Mouse (Mus musculus) midbrain, embryonic 10.5 days (tissue): ENCODE results near the gene Agap2. TPM values are rescaled to one million over a fixed set of nuclear protein-coding genes. Genes with fewer than 3 reads are reported as not detected.
"Not testable (repeated sequence)": the region's sequence is repeated elsewhere in the genome, so short reads cannot be mapped to it uniquely, and the experiment has no call there.

Experiments used
- DNase-seq: peaks from one replicate; pipeline ENCODE4 v3.0.0-alpha.2; 2017; ENCODE audit warnings: low spot score
- H3K27ac ChIP-seq: fragments of 300-500 bp; sonication (generic); replicated peaks from 2 replicates; pipeline ENCODE4 v1.5.1; 2016; ENCODE audit warnings: mild to moderate bottlenecking
- H3K27me3 ChIP-seq: fragments of 300-500 bp; sonication (generic); 2 replicates; pipeline ENCODE4 v1.6.1; 2016; ENCODE audit warnings: low read depth, mild to moderate bottlenecking; ENCODE audit not compliant: poor library complexity, severe bottlenecking
- H3K36me3 ChIP-seq: fragments of 300-500 bp; sonication (generic); 2 replicates; pipeline ENCODE4 v1.6.1; 2016; ENCODE audit warnings: mild to moderate bottlenecking, moderate library complexity
- H3K4me1 ChIP-seq: fragments of 300-500 bp; sonication (generic); 2 replicates; pipeline ENCODE4 v1.6.1; 2016
- H3K4me3 ChIP-seq: fragments of 300-500 bp; sonication (generic); 2 replicates; pipeline ENCODE4 v1.5.1; 2016; ENCODE audit warnings: mild to moderate bottlenecking, moderate library complexity
- H3K9me3 ChIP-seq: fragments of 300-500 bp; sonication (generic); replicated peaks from 2 replicates; pipeline ENCODE4 v1.6.1; 2016; ENCODE audit warnings: mild to moderate bottlenecking
- WGBS: fragments of 180-500 bp; shearing (Covaris S2); methylation state at CpG from one replicate; pipeline ENCODE4 v1.1.7; 2016; 5-methylcytosine and 5-hydroxymethylcytosine counted together
- polyA plus RNA-seq: library from polyadenylated mRNA; unstranded; fragments of >200 nt; fragmentation: Nextera tagmentation; extraction: Ambion mirVana; gene quantifications from 2 replicates; pipeline ENCODE4 v1.2.1, GENCODE M21; 2016

Agap2 gene
- polyA plus RNA-seq, 1 experiment from 2014 or later = 0.10 TPM

GRCm38 (mm10) chr10:127072270-127072669 is 2.8 kb upstream of the Agap2 start:
- H3K27ac ChIP-seq, H3K9me3 ChIP-seq, H3K4me3 ChIP-seq, DNase-seq: not testable (repeated sequence)
- Histone ChIP-seq H3K27me3 (peaks cover 25% of the 10 kb centered on the region), H3K36me3 (peaks cover 17% of the 10 kb centered on the region), H3K4me1 (peaks cover 40% of the 10 kb centered on the region)
- WGBS = 92% methylated on average over 4 of the region's 4 CpGs

- not testable (repeated sequence) for H3K27ac ChIP-seq, DNase-seq, H3K4me3 ChIP-seq, H3K9me3 ChIP-seq
- 86% methylated on average over 2 of the region's 2 CpGs for WGBS
- H3K27me3 ChIP-seq = peaks cover 32% of the 10 kb centered on the region
- H3K4me1 ChIP-seq = peaks cover 44% of the 10 kb centered on the region
- peaks cover 10% of the 10 kb centered on the region for H3K36me3 ChIP-seq
These were observed 2.1 kb upstream of the Agap2 start for GRCm38 (mm10) chr10:127072969-127073368.

GRCm38 (mm10) chr10:127073981-127074380 is 1.1 kb upstream of the Agap2 start:
- H3K4me3 ChIP-seq = no peak overlapping the region
- peaks cover 40% of the 10 kb centered on the region for H3K27me3 ChIP-seq
- H3K27ac ChIP-seq = no peak overlapping the region
- DNase-seq = no peak
- WGBS = 98% methylated on average over 1 of the region's 1 CpGs
- H3K9me3 ChIP-seq = no peaks in the 10 kb centered on the region
- H3K4me1 ChIP-seq = peaks cover 44% of the 10 kb centered on the region
- H3K36me3 ChIP-seq = no peaks in the 10 kb centered on the region

GRCm38 (mm10) chr10:127075651-127076050 is 567 bp downstream of the Agap2 start:
- H3K27ac ChIP-seq = peak overlapping the region; percentile 9; the same call in 1 of the 2 replicates
- 81% methylated on average over 8 of the region's 8 CpGs for WGBS
- peaks cover 57% of the 10 kb centered on the region for H3K27me3 ChIP-seq
- peaks cover 53% of the 10 kb centered on the region for H3K4me1 ChIP-seq
- H3K9me3 ChIP-seq = no peaks in the 10 kb centered on the region; the same call in 1 of the 2 replicates
- no peaks in the 10 kb centered on the region for H3K36me3 ChIP-seq
- no peak for DNase-seq
- H3K4me3 ChIP-seq = no peak overlapping the region

- no peaks in the 10 kb centered on the region; the same call in 1 of the 2 replicates for H3K9me3 ChIP-seq
- no peaks in the 10 kb centered on the region for H3K36me3 ChIP-seq
- 65% methylated on average over 4 of the region's 4 CpGs for WGBS
- no peak overlapping the region for H3K4me3 ChIP-seq
- DNase-seq = no peak
- H3K27ac ChIP-seq = no peak overlapping the region
- H3K4me1 ChIP-seq = peaks cover 53% of the 10 kb centered on the region
- H3K27me3 ChIP-seq = peaks cover 61% of the 10 kb centered on the region
These were observed 998 bp downstream of the Agap2 start for GRCm38 (mm10) chr10:127076082-127076481.

GRCm38 (mm10) chr10:127077515-127077914 is 2.4 kb downstream of the Agap2 start:
- peak overlapping the region; percentile 73 for H3K4me3 ChIP-seq

GRCm38 (mm10) chr10:127078001-127078676 is 3.1 kb downstream of the Agap2 start:
- Histone ChIP-seq H3K4me1 (peaks cover 68% of the 10 kb centered on the region), H3K4me3 (peak overlapping the region; percentile 73), H3K27me3 (peaks cover 82% of the 10 kb centered on the region), H3K9me3 (no peaks in the 10 kb centered on the region; the same call in 1 of the 2 replicates), H3K27ac (peak overlapping the region; percentile 83), H3K36me3 (no peaks in the 10 kb centered on the region)
- 2% methylated on average over 12 of the region's 12 CpGs for WGBS
- DNase-seq = no peak

More at GRCm38 (mm10) chr10:127077515-127077914, 2.4 kb downstream of the Agap2 start:
- H3K27me3 ChIP-seq = peaks cover 75% of the 10 kb centered on the region
- peaks cover 62% of the 10 kb centered on the region for H3K4me1 ChIP-seq
- no peaks in the 10 kb centered on the region for H3K36me3 ChIP-seq
- H3K27ac ChIP-seq = peak overlapping the region; percentile 83; the same call in 1 of the 2 replicates
- no peak for DNase-seq
- no peaks in the 10 kb centered on the region; the same call in 1 of the 2 replicates for H3K9me3 ChIP-seq
- 6% methylated on average over 10 of the region's 10 CpGs for WGBS

GRCm38 (mm10) chr10:127078677-127079575 is 3.8 kb downstream of the Agap2 start:
- peaks cover 73% of the 10 kb centered on the region for H3K4me1 ChIP-seq
- no peaks in the 10 kb centered on the region; the same call in 1 of the 2 replicates for H3K9me3 ChIP-seq
- peaks cover 90% of the 10 kb centered on the region for H3K27me3 ChIP-seq
- no peaks in the 10 kb centered on the region for H3K36me3 ChIP-seq
- H3K27ac ChIP-seq = peak overlapping the region; percentile 83
- DNase-seq = peak; percentile 75
- under 1% methylated on average over 46 of the region's 49 CpGs for WGBS
- peak overlapping the region; percentile 73 for H3K4me3 ChIP-seq

- no peaks in the 10 kb centered on the region for H3K36me3 ChIP-seq
- H3K27ac ChIP-seq = peak overlapping the region; percentile 83
- peak; percentile 59 for DNase-seq
- no peaks in the 10 kb centered on the region; the same call in 1 of the 2 replicates for H3K9me3 ChIP-seq
- H3K4me3 ChIP-seq = peak overlapping the region; percentile 73
- H3K27me3 ChIP-seq = peaks cover 98% of the 10 kb centered on the region
- H3K4me1 ChIP-seq = peaks cover 73% of the 10 kb centered on the region
- WGBS = 1% methylated on average over 70 of the region's 70 CpGs
These were observed 4.7 kb downstream of the Agap2 start for GRCm38 (mm10) chr10:127079665-127080391.

GRCm38 (mm10) chr10:127080901-127081780 is 6.1 kb downstream of the Agap2 start:
- peak overlapping the region; percentile 73 for H3K4me3 ChIP-seq
- peak; percentile 40 for DNase-seq
- no peaks in the 10 kb centered on the region; the same call in 1 of the 2 replicates for H3K9me3 ChIP-seq
- peaks cover 67% of the 10 kb centered on the region for H3K4me1 ChIP-seq
- 3% methylated on average over 48 of the region's 48 CpGs for WGBS
- H3K27ac ChIP-seq = 0 out of 2 replicates have a peak overlapping the region, but pooled peaks have one; percentile 59
- peaks cover 92% of the 10 kb centered on the region for H3K27me3 ChIP-seq
- H3K36me3 ChIP-seq = no peaks in the 10 kb centered on the region

- WGBS = 31% methylated on average over 8 of the region's 8 CpGs
- Histone ChIP-seq H3K27ac (no peak overlapping the region), H3K4me1 (peaks cover 61% of the 10 kb centered on the region), H3K27me3 (peaks cover 86% of the 10 kb centered on the region), H3K4me3 (peak overlapping the region; percentile 73), H3K9me3 (no peaks in the 10 kb centered on the region; the same call in 1 of the 2 replicates), H3K36me3 (no peaks in the 10 kb centered on the region)
- peak; percentile 66 for DNase-seq
These were observed 7.0 kb downstream of the Agap2 start for GRCm38 (mm10) chr10:127081996-127082620.
